Mouse (Mus musculus) heart, adult 2 months (tissue): ENCODE data around the gene Fance.

Experiments
- CTCF ChIP-seq: fragments of 200-600 bp; IDR thresholded peaks from 2 replicates; pipeline ENCODE4 v1.8.1; 2022; ENCODE audit warnings: antibody characterized with exemption, mild to moderate bottlenecking, moderate library complexity
- EP300 ChIP-seq: fragments of 200-500 bp; IDR thresholded peaks from 2 replicates; pipeline ENCODE4 v1.6.1; 2011; ENCODE audit warnings: low read depth, low read length, control low read depth; ENCODE audit not compliant: insufficient read depth
- POLR2A ChIP-seq: fragments of 200-500 bp; IDR thresholded peaks from 2 replicates; pipeline ENCODE4 v1.6.1; 2011; ENCODE audit warnings: mild to moderate bottlenecking, low read depth, low read length, control low read depth; ENCODE audit not compliant: insufficient read depth

DNA sequence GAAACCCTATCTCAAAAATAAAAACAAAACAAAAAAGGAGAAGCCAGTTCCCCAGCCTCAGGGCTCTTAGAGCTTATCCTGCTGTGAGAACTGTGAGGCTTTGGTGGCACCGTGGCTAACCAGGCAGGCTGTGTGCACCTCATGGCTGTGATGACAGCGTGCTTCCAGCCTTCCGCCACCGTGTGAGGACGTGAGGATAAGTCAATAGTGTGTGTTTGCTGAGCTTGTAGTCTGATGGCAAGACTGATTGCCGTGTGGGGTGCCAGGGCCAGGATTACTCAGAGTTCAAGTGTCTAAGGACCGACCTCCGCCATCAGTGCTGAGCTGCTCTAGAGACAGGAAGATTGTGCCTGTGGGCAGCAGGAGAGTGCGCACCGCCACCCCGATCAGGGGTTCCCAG lies 22.6 kb upstream of the Fance start:
- no peak for TF ChIP-seq POLR2A
- no peak for TF ChIP-seq CTCF
- no peak for TF ChIP-seq EP300
